Mouse (Mus musculus): Measurements from ENCODE around the gene Flt3l.
A peak's percentile ranks its signal among the peaks of the same experiment; 100 is the strongest.

Flt3l gene

DNA sequence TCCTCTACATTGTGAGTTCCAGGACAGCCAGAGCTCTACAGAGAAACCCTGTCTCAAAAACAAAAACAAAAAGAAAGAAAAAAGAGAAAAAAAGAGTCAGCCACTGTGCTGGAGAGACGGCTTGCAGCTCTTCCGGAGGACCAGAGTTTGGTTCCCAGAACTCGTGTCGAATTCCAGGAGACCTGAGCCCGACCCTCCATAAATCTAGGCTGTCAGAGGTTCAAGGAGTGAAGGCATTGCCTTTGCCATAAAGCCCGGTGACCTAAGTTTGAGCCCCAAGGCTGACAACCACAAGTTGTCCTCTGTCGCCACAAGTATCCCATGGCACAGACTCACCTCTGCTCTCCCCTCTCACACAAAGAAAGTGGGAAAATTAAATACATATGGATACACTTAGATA lies 42.1 kb downstream of the Flt3l start:
- no peak for DNase-seq

DNA sequence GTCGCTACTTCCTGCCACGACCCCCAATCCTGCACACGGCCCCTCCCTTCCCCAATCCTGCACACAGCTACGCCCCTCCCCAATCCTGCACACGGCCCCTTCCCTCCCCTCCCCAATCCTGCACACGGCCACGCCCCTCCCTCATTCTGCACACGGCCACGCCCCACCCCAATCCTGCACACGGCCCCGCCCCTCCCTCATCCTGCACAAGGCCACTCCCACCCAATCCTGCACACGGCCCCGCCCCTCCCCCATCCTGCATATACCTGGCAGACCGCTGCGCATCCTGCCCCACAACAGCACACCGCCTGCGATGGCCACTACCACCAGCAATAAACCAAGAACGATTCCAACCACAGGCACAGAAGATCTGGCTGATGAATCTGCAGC lies 42.7 kb downstream of the Flt3l start:
- no peak for DNase-seq

DNA sequence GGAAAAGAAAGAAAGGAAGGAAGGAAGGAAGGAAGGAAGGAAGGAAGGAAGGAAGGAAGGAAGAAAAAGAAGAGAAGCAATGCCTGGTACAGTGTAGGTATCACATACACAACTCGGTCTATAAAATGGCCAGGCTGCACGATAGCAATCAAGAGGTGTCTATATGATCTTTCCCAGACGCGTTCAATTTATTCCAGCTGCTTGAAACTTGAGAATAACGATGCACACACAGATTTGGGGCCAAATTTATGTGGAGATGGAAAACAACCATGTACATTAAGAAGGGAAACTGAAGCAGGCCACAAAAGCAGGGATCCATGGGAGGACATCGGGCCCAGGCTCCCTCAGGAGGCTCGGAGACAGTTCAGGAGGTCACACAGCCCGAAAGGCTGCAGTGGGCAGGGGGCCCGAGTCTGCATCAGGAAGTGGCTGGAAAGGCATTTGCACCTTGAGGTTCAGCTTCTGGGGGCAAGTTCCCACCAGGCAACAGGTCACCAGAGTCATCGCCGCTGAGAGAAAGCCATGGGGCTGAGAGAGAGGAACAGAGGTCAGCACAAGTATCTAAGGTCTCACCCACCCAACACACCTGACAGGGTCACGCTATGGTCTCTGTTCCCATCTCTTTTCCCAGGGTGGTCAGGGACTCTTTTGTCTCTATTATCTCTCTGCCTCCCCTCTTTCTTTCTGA lies 43.3 kb downstream of the Flt3l start:
- DNase-seq = no peak

DNA sequence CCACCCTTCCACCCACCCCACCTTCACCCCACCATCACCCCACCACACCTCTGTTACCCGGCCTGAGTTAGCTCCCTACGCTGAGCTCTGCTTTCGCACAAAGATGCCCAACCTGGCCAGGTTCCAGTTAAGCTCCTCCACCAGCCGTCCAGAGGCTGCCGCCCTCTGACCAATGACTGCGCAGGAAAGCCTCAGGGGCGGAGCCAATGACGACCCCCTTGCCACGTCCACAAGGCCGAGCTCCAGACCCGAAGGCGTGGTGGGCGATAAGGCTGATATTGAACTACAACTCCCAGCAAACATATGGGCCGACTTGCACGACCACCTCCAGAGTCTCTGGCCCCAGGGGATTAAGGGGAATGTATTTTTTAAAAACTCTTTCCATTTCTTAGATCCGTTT lies 44.2 kb downstream of the Flt3l start, which contains the start of gene Rcn3:
Gene Rcn3, minus strand, starts transcription at position 174 of the 400 bp plus-strand sequence.
- DNase-seq = peak; percentile 69

- DNase-seq = no peak
Measured at GRCm38 (mm10) chr7:45091001-45091990, 44.9 kb downstream of the Flt3l start.

GRCm38 (mm10) chr7:45090251-45090977 lies 45.8 kb downstream of the Flt3l start:
- DNase-seq = no peak

GRCm38 (mm10) chr7:45088597-45088996 lies 47.6 kb downstream of the Flt3l start:
- no peak for DNase-seq

- DNase-seq = no peak
Measured at GRCm38 (mm10) chr7:45086084-45086483, 50.1 kb downstream of the Flt3l start.

DNA sequence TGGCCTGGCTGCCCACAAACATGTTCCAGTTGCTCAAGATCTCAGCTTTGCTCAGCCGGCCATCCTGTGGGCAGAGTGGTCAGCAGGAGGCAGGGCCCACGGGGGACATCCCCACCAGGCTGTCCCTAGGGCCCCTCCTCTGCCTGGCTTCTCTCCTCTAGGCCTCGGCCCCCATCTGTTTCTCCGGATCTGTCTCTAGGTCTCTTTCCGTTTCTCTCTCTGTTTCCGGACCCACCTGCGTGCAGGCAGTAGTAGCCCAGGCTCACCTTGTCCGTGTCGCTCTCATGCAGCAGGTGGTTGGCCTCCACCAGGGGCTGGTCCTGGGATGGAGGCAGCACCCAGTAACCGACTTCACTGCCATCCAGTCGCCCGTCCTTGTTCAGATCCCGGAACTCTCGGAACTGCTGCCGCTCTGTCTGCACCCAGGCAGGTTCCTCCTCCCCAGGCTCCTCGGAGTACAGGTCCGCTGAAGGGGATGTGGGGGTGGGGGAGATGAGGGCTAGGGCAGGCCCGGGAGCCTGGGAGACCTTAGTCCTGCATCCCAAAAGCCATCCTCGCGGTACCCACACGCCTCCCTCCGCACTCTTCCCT lies 52.8 kb downstream of the Flt3l start:
- no peak for DNase-seq

DNA sequence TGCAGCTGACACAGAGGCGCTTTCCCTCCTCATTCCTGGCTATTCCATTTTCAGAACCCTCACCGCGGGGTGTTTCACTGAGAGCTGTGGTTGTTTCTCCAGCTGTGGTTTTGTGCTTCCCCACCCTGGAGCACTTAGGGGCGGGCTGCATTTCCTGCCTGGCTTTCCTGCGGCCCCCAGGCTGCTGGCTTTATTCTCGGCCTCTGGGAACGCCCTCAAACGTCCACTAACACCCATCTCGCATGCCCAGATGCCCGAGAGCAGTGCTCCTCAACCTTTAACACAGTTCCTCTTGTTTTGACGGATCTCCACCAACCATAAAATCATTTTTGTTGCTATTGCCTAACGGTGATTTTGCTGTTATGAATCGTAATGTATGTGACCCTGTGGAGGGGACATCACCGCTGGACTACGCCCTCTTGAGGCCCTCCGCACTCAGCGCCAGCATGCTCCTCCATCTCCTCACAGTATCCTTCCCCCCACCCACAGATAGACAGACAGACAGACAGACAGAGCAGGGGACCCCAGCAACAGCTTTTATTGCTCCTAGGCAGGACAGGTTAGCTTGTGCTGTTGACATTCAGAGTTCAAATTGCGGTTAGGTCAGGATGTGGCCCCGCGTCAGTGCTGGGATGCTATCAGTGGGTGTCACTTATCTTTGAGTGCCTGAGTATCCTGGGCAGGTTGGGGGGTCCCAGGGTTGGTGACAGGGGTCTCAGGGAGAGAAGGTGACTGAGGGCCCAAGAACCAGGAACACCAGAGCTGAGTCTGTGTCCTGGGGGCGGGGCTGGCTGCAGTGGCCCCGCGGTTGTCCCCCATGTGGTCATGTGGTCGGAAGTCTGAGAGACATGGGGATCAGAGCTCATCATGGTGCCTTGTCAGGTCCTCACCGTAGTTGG lies 53.6 kb downstream of the Flt3l start:
- no peak for DNase-seq

DNA sequence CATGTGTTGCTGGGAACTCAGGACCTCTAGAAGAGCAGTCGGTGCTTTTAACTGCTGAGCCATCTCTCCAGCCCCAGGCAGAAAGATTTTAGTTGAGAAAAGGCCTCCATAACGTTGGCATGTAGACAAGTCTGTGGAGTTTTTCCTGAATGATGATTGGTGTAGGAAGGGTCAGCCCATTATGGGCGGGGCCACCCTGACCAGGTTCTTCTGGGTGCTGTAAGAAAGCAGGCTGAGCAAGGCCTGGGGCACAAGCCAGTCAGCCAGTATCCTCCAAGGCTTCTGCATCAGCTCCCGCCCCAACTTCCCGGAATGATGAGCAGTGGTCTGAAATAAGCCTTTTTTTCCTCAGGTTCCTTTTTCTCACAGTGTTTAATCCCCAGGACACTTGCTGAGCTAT lies 55.2 kb downstream of the Flt3l start:
- DNase-seq = no peak

GRCm38 (mm10) chr7:45079856-45080255 lies 56.4 kb downstream of the Flt3l start:
- peak; percentile 97 for DNase-seq

Measured in right cerebral cortex, postnatal 4 days (tissue).